8 mouse cellular contexts compared by ENCODE assay signal in the genomic region with DNA sequence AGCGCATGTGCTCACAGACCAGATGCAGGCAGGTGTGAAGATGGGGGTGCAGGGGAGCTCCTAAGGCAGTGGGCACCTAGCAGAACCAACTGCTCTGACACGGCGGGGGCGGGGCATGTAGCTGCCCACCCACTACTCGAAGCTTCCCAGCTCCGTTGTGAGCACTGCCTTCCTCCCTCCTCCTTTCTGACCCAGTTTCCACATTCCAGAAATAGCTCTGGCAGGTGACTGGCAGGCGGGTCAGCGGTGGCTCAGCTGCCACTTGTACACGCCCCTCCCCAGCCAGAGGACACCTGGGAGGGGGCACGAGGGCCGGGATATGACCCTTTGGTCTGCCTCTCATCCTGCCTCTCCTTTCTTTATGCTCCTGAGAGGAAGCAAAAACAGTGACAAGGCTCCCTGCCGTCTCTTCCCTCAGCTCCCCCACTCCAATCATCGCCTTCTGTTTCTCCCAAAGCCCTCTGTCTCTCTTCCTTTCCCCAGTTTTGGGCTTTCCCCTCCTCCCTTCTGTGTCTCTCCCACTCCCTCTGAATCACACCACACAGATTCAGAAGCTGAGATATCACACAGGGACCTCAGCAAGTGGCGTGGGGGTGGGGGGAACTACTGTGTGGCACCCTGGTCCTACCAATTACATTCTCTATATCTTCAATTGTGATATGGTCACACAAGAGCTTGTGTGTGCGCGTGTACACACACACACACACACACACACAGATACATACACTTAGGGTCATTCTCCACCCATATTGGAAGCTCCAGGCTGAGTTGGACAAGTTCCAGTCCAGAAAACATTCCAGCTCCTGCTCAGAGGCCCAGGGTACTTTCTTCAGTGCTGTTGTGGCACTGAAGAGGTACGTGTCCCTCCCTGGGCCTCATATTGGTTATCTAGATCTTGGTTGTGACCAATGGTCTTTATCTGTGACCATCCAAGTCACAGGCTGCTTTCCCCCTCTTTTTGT. TPM values are rescaled to one million over a fixed set of nuclear protein-coding genes. Genes with fewer than 3 reads are reported as not detected.
DNase-seq lines count a peak whose midpoint lies in the region; ATAC-seq and TF ChIP-seq lines count a peak whose summit lies in the region.

No protein-coding gene starts in this region.

- no peaks in the 10 kb centered on the region for H3K36me3 ChIP-seq in hindbrain, embryonic 12.5 days
- no peaks in the 10 kb centered on the region for H3K36me3 ChIP-seq in stomach, embryonic 15.5 days

- ATAC-seq in hindbrain, embryonic 12.5 days (ENCODE audit: low FRiP score) = no peak
- no peak for ATAC-seq in stomach, embryonic 15.5 days (ENCODE audit: insufficient read depth, low FRiP score, low read depth)
- ATAC-seq in erythroblast, adult 5-6 weeks (replicated peaks; ENCODE audit: low FRiP score, poor library complexity, severe bottlenecking) = no peak

- no peaks in the 10 kb centered on the region for H3K9me3 ChIP-seq in hindbrain, embryonic 12.5 days (replicated peaks)
- no peaks in the 10 kb centered on the region for H3K9me3 ChIP-seq in stomach, embryonic 15.5 days

- peak overlapping the region; percentile 36 for H3K4me2 ChIP-seq in hindbrain, embryonic 12.5 days (replicated peaks)
- peak overlapping the region; percentile 53 for H3K4me2 ChIP-seq in stomach, embryonic 15.5 days

- peak overlapping the region; percentile 73 for H3K27ac ChIP-seq in embryonic fibroblast, embryonic 13.5 days (ENCODE audit: insufficient read depth, low read length)
- H3K27ac ChIP-seq in hindbrain, embryonic 12.5 days = peak overlapping the region; percentile 26
- H3K27ac ChIP-seq in stomach, embryonic 15.5 days = peak overlapping the region; percentile 69

- H3K27me3 ChIP-seq in hindbrain, embryonic 12.5 days = no peaks in the 10 kb centered on the region
- no peaks in the 10 kb centered on the region for H3K27me3 ChIP-seq in stomach, embryonic 15.5 days (replicated peaks)

- TF ChIP-seq CTCF in embryonic fibroblast, embryonic 13.5 days (IDR thresholded peaks at IDR 0.05; ENCODE audit: borderline replicate concordance, insufficient read depth, low read length) = no peak

- DNase-seq in heart, adult 18-20 months = peak; percentile 70 to 75
- no peak for DNase-seq in heart, postnatal 25 days (ENCODE audit: low spot score)
- peak; percentile 61 to 91 for DNase-seq in left cerebral cortex, adult 8-10 months (ENCODE audit: low spot score in 2 of 2)
- peak; percentile 63 for DNase-seq in mesoderm, embryonic 11.5 days (ENCODE audit: low read depth, low spot score)

- peaks cover 12% of the 10 kb centered on the region for H3K4me1 ChIP-seq in embryonic fibroblast, embryonic 13.5 days (ENCODE audit: control insufficient read depth, insufficient read depth, low read length)
- H3K4me1 ChIP-seq in hindbrain, embryonic 12.5 days = peaks cover 36% of the 10 kb centered on the region
- peaks cover 35% of the 10 kb centered on the region for H3K4me1 ChIP-seq in stomach, embryonic 15.5 days

- intact Hi-C loops in heart, postnatal 25 days (cut with DNase I) = no loop called here

- TF ChIP-seq POLR2A in embryonic fibroblast, embryonic 13.5 days (IDR thresholded peaks at IDR 0.05; ENCODE audit: low read depth, low read length) = peak; percentile 26; the same call in 1 of the 2 replicates

- peak overlapping the region; percentile 47; the same call in 1 of the 2 replicates for H3K9ac ChIP-seq in hindbrain, embryonic 12.5 days
- 0 out of 2 replicates have a peak overlapping the region, but pooled peaks have one; percentile 2 for H3K9ac ChIP-seq in stomach, embryonic 15.5 days

- H3K4me3 ChIP-seq in embryonic fibroblast, embryonic 13.5 days (ENCODE audit: insufficient read depth, low read length) = no peak overlapping the region
- H3K4me3 ChIP-seq in hindbrain, embryonic 12.5 days = no peak overlapping the region
- H3K4me3 ChIP-seq in stomach, embryonic 15.5 days (replicated peaks) = peak overlapping the region; percentile 8; the same call in 1 of the 2 replicates

- 21% methylated on average over 17 of the region's 17 CpGs for WGBS in hindbrain, embryonic 12.5 days
- WGBS in stomach, embryonic 15.5 days = 19% methylated on average over 17 of the region's 17 CpGs

RNA-seq across cellular contexts. Expression of a gene that starts 57.6 kb away (rescaled TPM):
- 10 to 100 TPM; 70.9 to 74.6 TPM for total RNA-seq in heart, adult 18-20 months (2021)
- 100 to 1,000 TPM; 200 to 205 TPM for total RNA-seq in heart, postnatal 25 days (2021)
- polyA plus RNA-seq in embryonic fibroblast, embryonic 13.5 days (2011; ENCODE audit: insufficient read length, low read depth, missing spikeins) = 830 and 1,112 TPM in 2 replicates
- polyA plus RNA-seq in hindbrain, embryonic 12.5 days (2016; fragmentation: Nextera tagmentation; extraction: Ambion mirVana) = 122 and 144 TPM in 2 replicates
- total RNA-seq in left cerebral cortex, adult 8-10 months (2022) = 10 to 100 TPM; 13.8 to 20.5 (median 16.5) TPM
- polyA plus RNA-seq in stomach, embryonic 15.5 days (2015; fragmentation: Nextera tagmentation; extraction: Ambion mirVana) = 1,258 and 1,308 TPM in 2 replicates
- 1.3 and 4.4 TPM in 2 replicates for total RNA-seq in erythroblast, adult 5-6 weeks (2015; ENCODE audit: low replicate concordance)
- 0.60 and 2.5 TPM in 2 replicates for total RNA-seq in erythroblast, adult 5-6 weeks (2017; ENCODE audit: low replicate concordance)
